Mouse (Mus musculus) brain, embryonic 14.5 days (tissue): ENCODE measurements at regions not wholly inside any gene's neighbourhood (a gene's known extent, or its start where the extent isn't known, plus 50 kb on each side); places are given as distances from the start of the nearest gene placed in this dataset.

ENCODE experiments used
- CTCF ChIP-seq: fragments of 200-500 bp; IDR thresholded peaks from 2 replicates; pipeline ENCODE4 v1.5.1; 2012; ENCODE audit warnings: inconsistent platforms, mild to moderate bottlenecking, moderate library complexity, borderline replicate concordance; ENCODE audit not compliant: insufficient read depth, insufficient read length; ENCODE audit errors: extremely low read depth
- POLR2A ChIP-seq: fragments of 200-500 bp; IDR thresholded peaks from 2 replicates; pipeline ENCODE4 v1.6.1; 2012; ENCODE audit warnings: mild to moderate bottlenecking, inconsistent platforms, borderline replicate concordance; ENCODE audit not compliant: poor library complexity, insufficient read depth, insufficient read length, severe bottlenecking; ENCODE audit errors: extremely low read depth

- TF ChIP-seq POLR2A (no peak), CTCF (no peak)
These were observed 165.9 kb downstream of the 1700129C05Rik start for GRCm38 (mm10) chr14:58976791-58977190.
